Comparison of ENCODE assay signal across 9 mouse cellular contexts in genomic region chr17:42985837-42986589, GRCm38 (mm10). TPM values are rescaled to one million over a fixed set of nuclear protein-coding genes. Genes with fewer than 3 reads are reported as not detected.
DNase-seq lines count a peak whose midpoint lies in the region; ATAC-seq and TF ChIP-seq lines count a peak whose summit lies in the region.
"Had no signal": no experiment of that assay in that cellular context is flagged by ENCODE, and none has a peak within 500 bp of the region (broad histone marks: within the 10 kb centered on the region; RNA-seq: fewer than 3 reads in every experiment).

No protein-coding gene starts in this region.

- ATAC-seq in liver, embryonic 11.5 days (replicated peaks; ENCODE audit: low FRiP score), result no peak
- peak; percentile 71 for ATAC-seq in granulocyte monocyte progenitor cell, adult 5-6 weeks (replicated peaks; ENCODE audit: poor library complexity, severe bottlenecking)
- ATAC-seq in cerebellum, adult (ENCODE audit: insufficient number of reproducible peaks, low FRiP score, low TSS enrichment), result no peak

- WGBS in liver, adult 2 months, result 40% methylated on average over 9 of the region's 9 CpGs
- WGBS in liver, embryonic 11.5 days, result 53% methylated on average over 9 of the region's 9 CpGs

- no peak for TF ChIP-seq POLR2A in liver, adult 2 months (IDR thresholded peaks at IDR 0.05; ENCODE audit: extremely low read depth, insufficient read depth, low read length)

- no peak overlapping the region for H3K4me3 ChIP-seq in liver, adult 2 months (ENCODE audit: insufficient read depth, low read depth, low read length)
- no peak overlapping the region for H3K4me3 ChIP-seq in liver, embryonic 11.5 days (ENCODE audit: low read depth, low read length)
- H3K4me3 ChIP-seq: erythroblast, embryonic 14.5 days; limb, embryonic 15.5 days had no signal

- no peak overlapping the region for H3K4me2 ChIP-seq in liver, embryonic 11.5 days
- H3K4me2 ChIP-seq: limb, embryonic 15.5 days had no signal

- H3K4me1 ChIP-seq in liver, adult 2 months (ENCODE audit: control insufficient read depth, insufficient read depth, low read length), result no peaks in the 10 kb centered on the region
- no peaks in the 10 kb centered on the region for H3K4me1 ChIP-seq in liver, embryonic 11.5 days (replicated peaks; ENCODE audit: control insufficient read depth, insufficient read depth, low read length)
- H3K4me1 ChIP-seq: limb, embryonic 15.5 days had no signal

- H3K79me2 ChIP-seq in liver, adult 2 months (ENCODE audit: control insufficient read depth, insufficient read depth, low read length), result no peaks in the 10 kb centered on the region

- H3K27me3 ChIP-seq in liver, adult 2 months (ENCODE audit: control insufficient read depth, insufficient read depth, low read length), result no peaks in the 10 kb centered on the region
- no peaks in the 10 kb centered on the region for H3K27me3 ChIP-seq in liver, embryonic 11.5 days (replicated peaks; ENCODE audit: control insufficient read depth, insufficient read depth, low read length)
- H3K27me3 ChIP-seq: limb, embryonic 15.5 days had no signal

- H3K36me3 ChIP-seq in liver, adult 2 months (ENCODE audit: control insufficient read depth, insufficient read depth, low read length), result no peaks in the 10 kb centered on the region
- no peaks in the 10 kb centered on the region for H3K36me3 ChIP-seq in liver, embryonic 11.5 days (ENCODE audit: control insufficient read depth, insufficient read depth, low read length)
- H3K36me3 ChIP-seq: limb, embryonic 15.5 days had no signal

- TF ChIP-seq CTCF in liver, adult 2 months (IDR thresholded peaks at IDR 0.05; ENCODE audit: low read depth, low read length), result peak; percentile 28; the same call in 1 of the 2 replicates

- no peaks in the 10 kb centered on the region for H3K9me3 ChIP-seq in liver, embryonic 11.5 days (ENCODE audit: control insufficient read depth, low read length)
- H3K9me3 ChIP-seq: limb, embryonic 15.5 days had no signal

- no peak overlapping the region for H3K27ac ChIP-seq in liver, adult 2 months (replicated peaks; ENCODE audit: insufficient read depth, low read depth, low read length)
- H3K27ac ChIP-seq in liver, embryonic 11.5 days (ENCODE audit: low read depth, low read length), result no peak overlapping the region
- H3K27ac ChIP-seq: limb, embryonic 15.5 days had no signal

- no peak overlapping the region for H3K9ac ChIP-seq in liver, adult 2 months (ENCODE audit: low read depth, low read length)
- H3K9ac ChIP-seq in liver, embryonic 11.5 days (ENCODE audit: low read depth, low read length), result no peak overlapping the region
- H3K9ac ChIP-seq: limb, embryonic 15.5 days had no signal

- peak; percentile 5 for DNase-seq in liver, adult 2 months (ENCODE audit: extremely low read depth, low read depth, low spot score)
- no peak for DNase-seq in liver, embryonic 11.5 days (ENCODE audit: low spot score)
- DNase-seq in R1 (ENCODE audit: low read depth, low spot score), result peak; percentile 80
- peak; percentile 21 to 69 for DNase-seq in spleen, postnatal 4 days (ENCODE audit: low spot score in 2 of 2)
- DNase-seq in adipocyte (ENCODE audit: low spot score), result no peak

RNA-seq across cellular contexts. Expression of gene Tnfrsf21, which starts 30.3 kb away (rescaled TPM):
- total RNA-seq in liver, adult 2 months (2014; rRNA removed), result 3.8 and 6.0 TPM in 2 replicates
- polyA plus RNA-seq in liver, adult 2 months (2012; rRNA removed), result 4.1 and 4.8 TPM in 2 replicates
- polyA plus RNA-seq in liver, embryonic 11.5 days (2014; fragmentation: Nextera tagmentation; extraction: Ambion mirVana), result 30.8 and 36.0 TPM in 2 replicates
- 54.2 and 61.4 TPM in 2 replicates for total RNA-seq in granulocyte monocyte progenitor cell, adult 5-6 weeks (2014; fragmentation: Nextera tagmentation)
- total RNA-seq in granulocyte monocyte progenitor cell, adult 5-6 weeks (2017), result 53.1 and 62.5 TPM in 2 replicates

Comparison
In these comparisons a context has a peak if more than half of its experiments do, and no peak if none do; other contexts are left out.
1. DNase-seq: peak in liver, adult 2 months (single experiment), R1 (single experiment) and spleen, postnatal 4 days (2 of 2); none in liver, embryonic 11.5 days (single experiment) and adipocyte (single experiment).